Mouse (Mus musculus) adrenal gland, adult 8-10 months (tissue): ENCODE results near the gene Gm14444. TPM values are rescaled to one million over a fixed set of nuclear protein-coding genes. Genes with fewer than 3 reads are reported as not detected.
"Not testable (repeated sequence)": the region's sequence is repeated elsewhere in the genome, so short reads cannot be mapped to it uniquely, and the experiment has no call there.

Source experiments
- DNase-seq: peaks from one replicate; pipeline ENCODE4 v3.0.0; 2022
- total RNA-seq, 4 experiments: library from RNA; stranded (reverse); gene quantifications; 2 replicates each; pipeline ENCODE4 v1.2.4; 2022

Gene Gm14444
- 1 to 10 TPM in 2 of 4 experiments, under 1 TPM in 2; 0.45 to 3.9 (median 1.0) TPM for total RNA-seq

DNA sequence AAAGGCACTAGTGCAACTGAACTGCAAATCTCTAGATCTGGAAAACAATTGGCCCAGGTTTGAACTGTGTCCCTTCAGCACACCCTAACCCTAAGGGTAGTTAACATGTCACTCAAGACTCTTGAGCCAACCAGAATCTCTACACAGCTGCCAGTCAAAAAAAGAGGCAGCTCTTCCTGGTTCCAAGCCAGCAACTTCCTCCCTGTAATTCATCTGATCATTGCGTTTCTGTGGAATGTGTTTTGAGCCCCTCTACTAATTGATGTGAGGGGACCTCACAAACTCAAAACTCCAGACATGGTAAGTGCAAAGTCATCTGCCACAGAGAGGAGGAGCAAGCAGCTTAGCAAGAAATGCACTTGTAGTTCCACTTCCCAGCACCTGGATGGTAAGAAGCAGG is at the start of gene Gm14444:
TSS of gene Gm14444 (plus strand) at position 220 of the 400 bp plus-strand sequence.
- not testable (repeated sequence) for DNase-seq

DNA sequence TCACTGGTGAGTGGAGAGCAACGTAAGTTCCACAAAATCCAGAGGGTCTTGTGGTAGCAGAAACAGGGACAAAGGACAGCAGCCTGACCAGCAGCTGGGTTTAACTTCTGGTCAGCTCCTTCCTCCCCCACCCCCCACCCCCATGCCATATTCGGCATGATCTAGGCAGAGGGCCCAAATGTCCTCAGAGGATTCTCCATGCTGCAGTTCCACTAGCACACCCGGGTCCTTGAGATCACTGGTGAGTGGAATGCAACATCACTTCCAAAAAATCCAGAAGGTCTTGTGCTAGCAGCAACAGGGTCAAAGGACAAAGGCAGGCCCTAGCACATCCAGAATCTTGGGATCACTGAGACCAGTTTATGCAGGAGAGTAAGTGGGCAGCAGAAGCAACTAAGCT is 44.6 kb upstream of the Gm14444 start:
- not testable (repeated sequence) for DNase-seq

DNA sequence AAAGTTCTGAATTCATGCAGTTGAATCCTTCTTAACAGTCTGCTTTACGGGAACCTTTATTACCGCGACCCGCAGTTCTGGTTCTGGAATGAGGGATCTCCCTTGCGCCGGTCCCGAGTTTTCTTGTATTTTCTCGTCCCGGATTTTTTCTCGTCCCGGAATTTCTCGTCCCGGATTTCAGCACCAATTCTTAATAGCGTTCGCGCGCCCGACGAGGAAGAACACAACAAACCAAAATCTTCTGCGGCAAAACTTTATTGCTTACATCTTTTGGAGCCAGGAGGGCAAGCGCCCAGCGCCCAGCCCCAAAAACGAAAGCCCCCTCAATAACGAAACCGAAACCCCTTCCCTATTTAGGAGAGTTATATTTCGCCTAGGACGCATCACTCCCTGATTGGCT is 34.2 kb downstream of the Gm14444 start:
- DNase-seq, result not testable (repeated sequence)

DNA sequence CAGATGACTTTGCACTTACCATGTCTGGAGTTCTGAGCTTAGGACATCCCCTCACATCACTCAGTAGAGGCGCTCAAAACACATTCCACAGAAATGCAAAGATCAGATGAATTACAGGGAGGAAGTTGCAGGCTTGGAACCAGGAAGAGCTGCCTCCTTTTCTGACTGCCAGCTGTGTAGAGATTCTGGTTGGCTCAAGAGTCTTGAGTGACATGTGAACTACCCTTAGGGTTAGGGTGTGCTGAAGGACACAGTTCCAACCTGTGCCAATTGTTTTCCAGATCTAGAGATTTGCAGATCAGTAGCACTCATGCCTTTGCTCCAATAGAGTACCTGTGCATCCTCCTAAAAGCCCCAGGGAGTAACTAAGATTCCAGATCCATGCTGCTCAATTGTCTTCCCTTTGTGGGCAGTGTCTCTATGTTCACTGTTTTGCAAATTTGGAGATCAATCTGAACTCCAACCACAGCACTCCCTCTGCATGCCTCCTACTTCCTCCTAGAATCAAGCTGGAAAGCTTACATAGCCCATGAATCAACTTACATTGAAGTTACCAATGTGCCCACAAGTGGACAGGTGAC is 57.7 kb downstream of the Gm14444 start, which contains the start of gene Gm14393:
TSS of gene Gm14393 (minus strand) at position 101 of the 581 bp plus-strand sequence.
- not testable (repeated sequence) for DNase-seq

Other genes starting within 250 kb of the Gm14444 start
- gene Edn3, start 249.6 kb upstream of the Gm14444 start, total RNA-seq, result 10 to 100 TPM; 22.7 to 40.7 (median 31.2) TPM
- gene Gm14393, start 57.5 kb downstream of the Gm14444 start, total RNA-seq, result 1 to 10 TPM in 3 of 4 experiments, under 1 TPM in 1; 0.66 to 1.5 (median 1.4) TPM
- gene Gm14399, start 131.8 kb downstream of the Gm14444 start, total RNA-seq, result 10 to 100 TPM; 14.5 to 23.9 (median 18.1) TPM
- 1 to 10 TPM; 2.1 to 6.4 (median 4.4) TPM for gene Gm14443, start 165.6 kb downstream of the Gm14444 start, total RNA-seq
- gene Gm14391, start 196.7 kb downstream of the Gm14444 start, total RNA-seq, result 10 to 100 TPM; 55.0 to 80.9 (median 71.4) TPM